Mouse (Mus musculus): ENCODE measurements around the gene Nupr1l.

GRCm38 (mm10) chr5:129895198-129896088 is 12.9 kb upstream of the Nupr1l start, which contains the start of gene Zbed5:
- no peak for TF ChIP-seq CTCF (IDR thresholded peaks at IDR 0.05; ENCODE audit: extremely low read depth, insufficient read depth, low read length)
- 0 out of 2 replicates have a peak, but pooled peaks have one; percentile 30 for TF ChIP-seq POLR2A (IDR thresholded peaks at IDR 0.05; ENCODE audit: extremely low read depth, insufficient read depth, low read length)

Measured in cortical plate, adult 2 months (tissue).